Mouse (Mus musculus): ENCODE results near the gene Rmnd1. TPM values are rescaled to one million over a fixed set of nuclear protein-coding genes. Genes with fewer than 3 reads are reported as not detected.

Rmnd1 gene
- polyA plus RNA-seq, 1 experiment from 2014 or later: 52.7 TPM

GRCm38 (mm10) chr10:4370105-4370504 is 62.1 kb downstream of the Rmnd1 start:
- no peak for DNase-seq (ENCODE audit: low spot score)
- peaks cover 5% of the 10 kb centered on the region for H3K36me3 ChIP-seq (replicated peaks; ENCODE audit: control insufficient read depth, insufficient read depth, low read depth, low read length)
- ATAC-seq (replicated peaks; ENCODE audit: insufficient number of reproducible peaks, low FRiP score, low TSS enrichment, low read depth): no peak
- no peak overlapping the region for H3K4me2 ChIP-seq (ENCODE audit: low read depth, low read length)
- no peaks in the 10 kb centered on the region for H3K27me3 ChIP-seq (ENCODE audit: control insufficient read depth, insufficient read depth, low read length)
- no peaks in the 10 kb centered on the region for H3K9me3 ChIP-seq (replicated peaks; ENCODE audit: control insufficient read depth, low read length)
- H3K27ac ChIP-seq (replicated peaks; ENCODE audit: low read depth, low read length): no peak overlapping the region
- H3K4me3 ChIP-seq (ENCODE audit: low read depth, low read length): no peak overlapping the region
- WGBS: 90% methylated on average over 11 of the region's 11 CpGs
- H3K9ac ChIP-seq (replicated peaks; ENCODE audit: low read length): no peak overlapping the region
- H3K4me1 ChIP-seq (ENCODE audit: control insufficient read depth, insufficient read depth, low read length): no peaks in the 10 kb centered on the region

GRCm38 (mm10) chr10:4364618-4365017 is 67.6 kb downstream of the Rmnd1 start:
- H3K4me2 ChIP-seq (ENCODE audit: low read depth, low read length): no peak overlapping the region
- DNase-seq (ENCODE audit: low spot score) (no peak), ATAC-seq (replicated peaks; ENCODE audit: insufficient number of reproducible peaks, low FRiP score, low TSS enrichment, low read depth) (no peak)
- H3K4me3 ChIP-seq (ENCODE audit: low read depth, low read length): no peak overlapping the region
- H3K27ac ChIP-seq (replicated peaks; ENCODE audit: low read depth, low read length): no peak overlapping the region
- peaks cover 5% of the 10 kb centered on the region for H3K36me3 ChIP-seq (replicated peaks; ENCODE audit: control insufficient read depth, insufficient read depth, low read depth, low read length)
- H3K4me1 ChIP-seq (ENCODE audit: control insufficient read depth, insufficient read depth, low read length): no peaks in the 10 kb centered on the region
- H3K9me3 ChIP-seq (replicated peaks; ENCODE audit: control insufficient read depth, low read length): no peaks in the 10 kb centered on the region
- 93% methylated on average over 3 of the region's 3 CpGs for WGBS
- H3K9ac ChIP-seq (replicated peaks; ENCODE audit: low read length): no peak overlapping the region
- H3K27me3 ChIP-seq (ENCODE audit: control insufficient read depth, insufficient read depth, low read length): no peaks in the 10 kb centered on the region

GRCm38 (mm10) chr10:4357435-4357834 is 74.8 kb downstream of the Rmnd1 start:
- no peak overlapping the region for H3K9ac ChIP-seq (replicated peaks; ENCODE audit: low read length)
- WGBS: 90% methylated on average over 10 of the region's 10 CpGs
- H3K27me3 ChIP-seq (ENCODE audit: control insufficient read depth, insufficient read depth, low read length): no peaks in the 10 kb centered on the region
- H3K4me2 ChIP-seq (ENCODE audit: low read depth, low read length): no peak overlapping the region
- no peaks in the 10 kb centered on the region for H3K4me1 ChIP-seq (ENCODE audit: control insufficient read depth, insufficient read depth, low read length)
- no peaks in the 10 kb centered on the region for H3K9me3 ChIP-seq (replicated peaks; ENCODE audit: control insufficient read depth, low read length)
- H3K4me3 ChIP-seq (ENCODE audit: low read depth, low read length): no peak overlapping the region
- H3K27ac ChIP-seq (replicated peaks; ENCODE audit: low read depth, low read length): no peak overlapping the region
- H3K36me3 ChIP-seq (replicated peaks; ENCODE audit: control insufficient read depth, insufficient read depth, low read depth, low read length): no peaks in the 10 kb centered on the region
- DNase-seq (ENCODE audit: low spot score): no peak
- ATAC-seq (replicated peaks; ENCODE audit: insufficient number of reproducible peaks, low FRiP score, low TSS enrichment, low read depth): no peak

- no peaks in the 10 kb centered on the region for H3K27me3 ChIP-seq (ENCODE audit: control insufficient read depth, insufficient read depth, low read length)
- no peaks in the 10 kb centered on the region for H3K9me3 ChIP-seq (replicated peaks; ENCODE audit: control insufficient read depth, low read length)
- ATAC-seq (replicated peaks; ENCODE audit: insufficient number of reproducible peaks, low FRiP score, low TSS enrichment, low read depth): no peak
- DNase-seq (ENCODE audit: low spot score): no peak
- H3K36me3 ChIP-seq (replicated peaks; ENCODE audit: control insufficient read depth, insufficient read depth, low read depth, low read length): no peaks in the 10 kb centered on the region
- H3K4me3 ChIP-seq (ENCODE audit: low read depth, low read length): no peak overlapping the region
- no peak overlapping the region for H3K27ac ChIP-seq (replicated peaks; ENCODE audit: low read depth, low read length)
- no peak overlapping the region for H3K9ac ChIP-seq (replicated peaks; ENCODE audit: low read length)
- no peaks in the 10 kb centered on the region for H3K4me1 ChIP-seq (ENCODE audit: control insufficient read depth, insufficient read depth, low read length)
- 71% methylated on average over 5 of the region's 5 CpGs for WGBS
- no peak overlapping the region for H3K4me2 ChIP-seq (ENCODE audit: low read depth, low read length)
These were observed 75.5 kb downstream of the Rmnd1 start for GRCm38 (mm10) chr10:4356640-4357039.

GRCm38 (mm10) chr10:4355882-4356451 is 76.2 kb downstream of the Rmnd1 start:
- Histone ChIP-seq H3K4me2 (ENCODE audit: low read depth, low read length) (no peak overlapping the region), H3K4me1 (ENCODE audit: control insufficient read depth, insufficient read depth, low read length) (no peaks in the 10 kb centered on the region), H3K27me3 (ENCODE audit: control insufficient read depth, insufficient read depth, low read length) (no peaks in the 10 kb centered on the region), H3K9me3 (replicated peaks; ENCODE audit: control insufficient read depth, low read length) (no peaks in the 10 kb centered on the region), H3K36me3 (replicated peaks; ENCODE audit: control insufficient read depth, insufficient read depth, low read depth, low read length) (no peaks in the 10 kb centered on the region), H3K9ac (replicated peaks; ENCODE audit: low read length) (no peak overlapping the region), H3K4me3 (ENCODE audit: low read depth, low read length) (no peak overlapping the region), H3K27ac (replicated peaks; ENCODE audit: low read depth, low read length) (no peak overlapping the region)
- WGBS: 92% methylated on average over 19 of the region's 19 CpGs
- no peak for DNase-seq (ENCODE audit: low spot score)
- no peak for ATAC-seq (replicated peaks; ENCODE audit: insufficient number of reproducible peaks, low FRiP score, low TSS enrichment, low read depth)

GRCm38 (mm10) chr10:4354371-4355260 is 77.6 kb downstream of the Rmnd1 start:
- DNase-seq (ENCODE audit: low spot score) (no peak), ATAC-seq (replicated peaks; ENCODE audit: insufficient number of reproducible peaks, low FRiP score, low TSS enrichment, low read depth) (no peak)
- H3K36me3 ChIP-seq (replicated peaks; ENCODE audit: control insufficient read depth, insufficient read depth, low read depth, low read length): no peaks in the 10 kb centered on the region
- 87% methylated on average over 38 of the region's 38 CpGs for WGBS
- no peak overlapping the region for H3K9ac ChIP-seq (replicated peaks; ENCODE audit: low read length)
- H3K4me1 ChIP-seq (ENCODE audit: control insufficient read depth, insufficient read depth, low read length): no peaks in the 10 kb centered on the region
- no peaks in the 10 kb centered on the region for H3K27me3 ChIP-seq (ENCODE audit: control insufficient read depth, insufficient read depth, low read length)
- H3K4me2 ChIP-seq (ENCODE audit: low read depth, low read length): no peak overlapping the region
- no peak overlapping the region for H3K27ac ChIP-seq (replicated peaks; ENCODE audit: low read depth, low read length)
- H3K9me3 ChIP-seq (replicated peaks; ENCODE audit: control insufficient read depth, low read length): no peaks in the 10 kb centered on the region
- no peak overlapping the region for H3K4me3 ChIP-seq (ENCODE audit: low read depth, low read length)

Other genes with a start within 250 kb of the Rmnd1 start
- 24.4 and 27.9 TPM in 2 replicates for gene Akap12, start 166.0 kb downstream of the Rmnd1 start, polyA plus RNA-seq (2014; fragmentation: Nextera tagmentation; extraction: Ambion mirVana)
- 20.3 and 23.3 TPM in 2 replicates for gene Zbtb2, start 44.3 kb downstream of the Rmnd1 start, polyA plus RNA-seq (2014; fragmentation: Nextera tagmentation; extraction: Ambion mirVana)
- 25.5 and 29.3 TPM in 2 replicates for gene Armt1, start 79 bp upstream of the Rmnd1 start, polyA plus RNA-seq (2014; fragmentation: Nextera tagmentation; extraction: Ambion mirVana)
- 0.06 and 0.15 TPM in 2 replicates for gene Ccdc170, start 50.1 kb upstream of the Rmnd1 start, polyA plus RNA-seq (2014; fragmentation: Nextera tagmentation; extraction: Ambion mirVana)
- gene Esr1, start 179.2 kb upstream of the Rmnd1 start, polyA plus RNA-seq (2014; fragmentation: Nextera tagmentation; extraction: Ambion mirVana): 0.10 TPM in 1 of 2 replicates, not detected in the other